ENCODE assay signal across 11 mouse cellular contexts in genomic region chr6:6168566-6169134, GRCm38 (mm10). TPM values are rescaled to one million over a fixed set of nuclear protein-coding genes. Genes with fewer than 3 reads are reported as not detected.
A peak's percentile ranks its signal among the peaks of the same experiment; 100 is the strongest.
DNase-seq lines count a peak whose midpoint lies in the region; ATAC-seq and TF ChIP-seq lines count a peak whose summit lies in the region.
"Had no signal": no experiment of that assay in that cellular context is flagged by ENCODE, and none has a peak within 500 bp of the region (broad histone marks: within the 10 kb centered on the region; RNA-seq: fewer than 3 reads in every experiment).

No protein-coding gene starts in this region.

- H3K9me3 ChIP-seq in kidney, embryonic 15.5 days (replicated peaks), result no peaks in the 10 kb centered on the region
- no peaks in the 10 kb centered on the region for H3K9me3 ChIP-seq in limb, embryonic 14.5 days (ENCODE audit: control insufficient read depth, low read length)
- H3K9me3 ChIP-seq: embryonic facial prominence, embryonic 13.5 days; G1E had no signal

- H3K27ac ChIP-seq in kidney, adult 2 months (ENCODE audit: insufficient read depth, low read depth, low read length), result no peak overlapping the region
- H3K27ac ChIP-seq in kidney, embryonic 15.5 days, result no peak overlapping the region
- no peak overlapping the region for H3K27ac ChIP-seq in limb, embryonic 14.5 days (replicated peaks; ENCODE audit: low read depth, low read length)
- H3K27ac ChIP-seq: embryonic facial prominence, embryonic 13.5 days had no signal

- TF ChIP-seq POLR2A in kidney, adult 2 months (IDR thresholded peaks at IDR 0.05; ENCODE audit: low read depth, low read length), result no peak
- TF ChIP-seq POLR2A in limb, embryonic 14.5 days (IDR thresholded peaks at IDR 0.05; ENCODE audit: borderline replicate concordance, extremely low read depth, insufficient read depth, insufficient read length), result no peak

- no peak overlapping the region for H3K4me2 ChIP-seq in kidney, embryonic 15.5 days
- H3K4me2 ChIP-seq in limb, embryonic 14.5 days (replicated peaks; ENCODE audit: low read depth, low read length, severe bottlenecking), result no peak overlapping the region
- H3K4me2 ChIP-seq: embryonic facial prominence, embryonic 13.5 days had no signal

- H3K9ac ChIP-seq in kidney, embryonic 15.5 days, result no peak overlapping the region
- H3K9ac ChIP-seq in limb, embryonic 14.5 days (ENCODE audit: low read depth, low read length, severe bottlenecking), result no peak overlapping the region
- H3K9ac ChIP-seq: embryonic facial prominence, embryonic 13.5 days had no signal

- WGBS in kidney, adult 2 months, result 70% methylated on average over 11 of the region's 11 CpGs
- 77% methylated on average over 11 of the region's 11 CpGs for WGBS in kidney, embryonic 15.5 days
- WGBS in limb, embryonic 14.5 days, result 58% methylated on average over 11 of the region's 11 CpGs

- DNase-seq in kidney, adult 2 months, result peak; percentile 47
- DNase-seq in adipocyte (ENCODE audit: low spot score), result peak; percentile 48
- DNase-seq in heart, postnatal 4 days, result peak; percentile 48
- peak; percentile 68 for DNase-seq in limb, embryonic 14.5 days (ENCODE audit: low spot score)
- no peak for DNase-seq in right cerebral cortex, postnatal 25 days
- no peak for DNase-seq in thymus, adult 18-20 months
- no peak for DNase-seq in ovary, postnatal 10 days (ENCODE audit: low spot score)
- DNase-seq: thymus, postnatal 14 days had no signal

- no peak overlapping the region for H3K4me3 ChIP-seq in kidney, adult 2 months (ENCODE audit: insufficient read depth, low read depth, low read length)
- no peak overlapping the region for H3K4me3 ChIP-seq in kidney, embryonic 15.5 days (replicated peaks)
- H3K4me3 ChIP-seq in limb, embryonic 14.5 days (replicated peaks; ENCODE audit: low read length), result no peak overlapping the region
- H3K4me3 ChIP-seq: embryonic facial prominence, embryonic 13.5 days had no signal

- ATAC-seq in kidney, embryonic 15.5 days (replicated peaks; ENCODE audit: low FRiP score), result no peak
- no peak for ATAC-seq in limb, embryonic 14.5 days (ENCODE audit: low FRiP score, low read depth)

- no peaks in the 10 kb centered on the region for H3K4me1 ChIP-seq in kidney, adult 2 months (ENCODE audit: control insufficient read depth, insufficient read depth, low read length)
- peaks cover 15% of the 10 kb centered on the region for H3K4me1 ChIP-seq in kidney, embryonic 15.5 days
- peaks cover 8% of the 10 kb centered on the region for H3K4me1 ChIP-seq in limb, embryonic 14.5 days (ENCODE audit: control insufficient read depth, insufficient read depth, low read length)

- no peaks in the 10 kb centered on the region for H3K27me3 ChIP-seq in kidney, adult 2 months (replicated peaks; ENCODE audit: control insufficient read depth, insufficient read depth, low read length)
- no peaks in the 10 kb centered on the region for H3K27me3 ChIP-seq in kidney, embryonic 15.5 days
- H3K27me3 ChIP-seq in limb, embryonic 14.5 days (ENCODE audit: control insufficient read depth, insufficient read depth, low read length), result no peaks in the 10 kb centered on the region
- H3K27me3 ChIP-seq: embryonic facial prominence, embryonic 13.5 days had no signal

- no peak for TF ChIP-seq CTCF in kidney, adult 2 months (conservative IDR thresholded peaks at IDR 0.05; ENCODE audit: insufficient read depth, insufficient read length, low read depth, low read length)

- H3K36me3 ChIP-seq in kidney, adult 2 months (ENCODE audit: control insufficient read depth, insufficient read depth, low read length), result no peaks in the 10 kb centered on the region
- H3K36me3 ChIP-seq in kidney, embryonic 15.5 days, result no peaks in the 10 kb centered on the region
- H3K36me3 ChIP-seq in limb, embryonic 14.5 days (ENCODE audit: control insufficient read depth, insufficient read depth, low read length), result no peaks in the 10 kb centered on the region
- H3K36me3 ChIP-seq: embryonic facial prominence, embryonic 13.5 days had no signal

RNA-seq across cellular contexts. Expression of gene Slc25a13, which starts 48.3 kb away (rescaled TPM):
- 35.2 and 37.8 TPM in 2 replicates for polyA plus RNA-seq in kidney, adult 2 months (2012; rRNA removed)
- 43.6 and 44.2 TPM in 2 replicates for polyA plus RNA-seq in kidney, embryonic 15.5 days (2015; fragmentation: Nextera tagmentation; extraction: Ambion mirVana)
- total RNA-seq in heart, postnatal 4 days (2021), result 10 to 100 TPM; 65.8 to 67.9 TPM
- polyA plus RNA-seq in limb, embryonic 14.5 days (2012; rRNA removed), result 8.2 and 8.4 TPM in 2 replicates
- polyA plus RNA-seq in limb, embryonic 14.5 days (2014; fragmentation: Nextera tagmentation; extraction: Ambion mirVana), result 19.1 and 21.4 TPM in 2 replicates

Comparison
In these comparisons a context has a peak if more than half of its experiments do, and no peak if none do; other contexts are left out.
1. DNase-seq: peak in kidney, adult 2 months (single experiment), adipocyte (single experiment), heart, postnatal 4 days (single experiment) and limb, embryonic 14.5 days (single experiment); none in right cerebral cortex, postnatal 25 days (single experiment), thymus, adult 18-20 months (0 of 2) and ovary, postnatal 10 days (single experiment).